Mouse (Mus musculus) ES-Bruce4 (cell line): ENCODE results near the gene Grb2. TPM values are rescaled to one million over a fixed set of nuclear protein-coding genes. Genes with fewer than 3 reads are reported as not detected.

Experiments used
- H3K27ac ChIP-seq: 2 replicates; pipeline ENCODE4 v1.5.1; 2012; ENCODE audit warnings: low read length, inconsistent platforms; ENCODE audit not compliant: insufficient read depth
- H3K27me3 ChIP-seq: 2 replicates; pipeline ENCODE4 v1.6.1; 2012; ENCODE audit warnings: mild to moderate bottlenecking, low read length, inconsistent platforms; ENCODE audit not compliant: control insufficient read depth, poor library complexity, insufficient read depth, severe bottlenecking
- H3K36me3 ChIP-seq: 2 replicates; pipeline ENCODE4 v1.6.1; 2012; ENCODE audit warnings: inconsistent platforms, mild to moderate bottlenecking, low read length, moderate library complexity; ENCODE audit not compliant: control insufficient read depth, poor library complexity, insufficient read depth, severe bottlenecking
- H3K4me1 ChIP-seq: one replicate; pipeline ENCODE4 v1.8.1; 2011; ENCODE audit warnings: low read length; ENCODE audit not compliant: control insufficient read depth, insufficient read depth
- H3K4me3 ChIP-seq: 2 replicates; pipeline ENCODE4 v1.5.1; 2011; ENCODE audit warnings: low read depth, mild to moderate bottlenecking, low read length
- H3K9ac ChIP-seq: 2 replicates; pipeline ENCODE4 v1.6.1; 2012; ENCODE audit warnings: low read depth, mild to moderate bottlenecking, inconsistent platforms; ENCODE audit not compliant: poor library complexity, severe bottlenecking
- H3K9me3 ChIP-seq: replicated peaks from 2 replicates; pipeline ENCODE4 v1.6.1; 2012; ENCODE audit warnings: mild to moderate bottlenecking, low read length, inconsistent platforms; ENCODE audit not compliant: control insufficient read depth, poor library complexity, insufficient read depth, severe bottlenecking
- CTCF ChIP-seq: IDR thresholded peaks from one replicate; pipeline ENCODE4 v1.8.1; 2011; ENCODE audit warnings: low read depth, low read length
- EP300 ChIP-seq: IDR thresholded peaks from 2 replicates; pipeline ENCODE4 v1.6.1; 2011; ENCODE audit warnings: low read depth, low read length; ENCODE audit not compliant: insufficient read depth
- POLR2A ChIP-seq: IDR thresholded peaks from one replicate; pipeline ENCODE4 v1.8.1; 2011; ENCODE audit warnings: low read length; ENCODE audit not compliant: insufficient read depth
- polyA plus RNA-seq: library from polyadenylated mRNA; stranded (reverse); fragments of >200 nt; gene quantifications from 2 replicates; pipeline ENCODE4 v1.2.4, GENCODE M21; 2011; ENCODE audit warnings: low read depth; ENCODE audit not compliant: missing spikeins, insufficient read depth, insufficient read length

Grb2 gene
- polyA plus RNA-seq, 1 experiment = 75.0 TPM

- no peak for TF ChIP-seq POLR2A
- TF ChIP-seq EP300 = no peak
- no peak for TF ChIP-seq CTCF
- no peaks in the 10 kb centered on the region for H3K9me3 ChIP-seq
- peaks cover 9% of the 10 kb centered on the region for H3K36me3 ChIP-seq
- no peaks in the 10 kb centered on the region for H3K27me3 ChIP-seq
- H3K4me1 ChIP-seq = peaks cover 3% of the 10 kb centered on the region
- no peak overlapping the region for H3K4me3 ChIP-seq
- H3K9ac ChIP-seq = no peak overlapping the region
- no peak overlapping the region for H3K27ac ChIP-seq
Measured at GRCm38 (mm10) chr11:115679554-115680238, 28.7 kb downstream of the Grb2 start.

GRCm38 (mm10) chr11:115678861-115679260, 29.5 kb downstream of the Grb2 start:
- H3K4me1 ChIP-seq = peaks cover 3% of the 10 kb centered on the region
- TF ChIP-seq CTCF (no peak), POLR2A (no peak), EP300 (no peak)
- peaks cover 9% of the 10 kb centered on the region for H3K36me3 ChIP-seq
- H3K9me3 ChIP-seq = no peaks in the 10 kb centered on the region
- H3K27me3 ChIP-seq = no peaks in the 10 kb centered on the region
- H3K27ac ChIP-seq = no peak overlapping the region
- H3K9ac ChIP-seq = no peak overlapping the region
- H3K4me3 ChIP-seq = no peak overlapping the region

- no peak overlapping the region for H3K9ac ChIP-seq
- no peaks in the 10 kb centered on the region for H3K27me3 ChIP-seq
- no peak overlapping the region for H3K4me3 ChIP-seq
- TF ChIP-seq POLR2A = no peak
- no peak for TF ChIP-seq CTCF
- TF ChIP-seq EP300 = no peak
- peaks cover 3% of the 10 kb centered on the region for H3K4me1 ChIP-seq
- H3K27ac ChIP-seq = no peak overlapping the region
- peaks cover 7% of the 10 kb centered on the region for H3K36me3 ChIP-seq
- no peaks in the 10 kb centered on the region for H3K9me3 ChIP-seq
Measured at GRCm38 (mm10) chr11:115677511-115677910, 30.9 kb downstream of the Grb2 start.

- Histone ChIP-seq H3K9me3 (no peaks in the 10 kb centered on the region), H3K9ac (no peak overlapping the region), H3K4me1 (peaks cover 3% of the 10 kb centered on the region), H3K36me3 (peaks cover 7% of the 10 kb centered on the region), H3K27ac (no peak overlapping the region), H3K4me3 (no peak overlapping the region), H3K27me3 (no peaks in the 10 kb centered on the region)
- TF ChIP-seq EP300 (no peak), POLR2A (no peak), CTCF (no peak)
Measured at GRCm38 (mm10) chr11:115676738-115677137, 31.7 kb downstream of the Grb2 start.

- TF ChIP-seq POLR2A = no peak
- 0 out of 2 replicates have a peak overlapping the region, but pooled peaks have one; percentile 9 for H3K9ac ChIP-seq
- H3K36me3 ChIP-seq = peaks cover 7% of the 10 kb centered on the region
- no peak overlapping the region for H3K4me3 ChIP-seq
- peaks cover 6% of the 10 kb centered on the region for H3K4me1 ChIP-seq
- peak overlapping the region; percentile 7; the same call in 1 of the 2 replicates for H3K27ac ChIP-seq
- no peaks in the 10 kb centered on the region for H3K27me3 ChIP-seq
- no peaks in the 10 kb centered on the region for H3K9me3 ChIP-seq
Measured at GRCm38 (mm10) chr11:115674235-115674865, 34.0 kb downstream of the Grb2 start.

- Histone ChIP-seq H3K4me1 (peaks cover 6% of the 10 kb centered on the region), H3K4me3 (no peak overlapping the region), H3K27ac (no peak overlapping the region), H3K36me3 (peaks cover 6% of the 10 kb centered on the region), H3K9ac (no peak overlapping the region), H3K27me3 (no peaks in the 10 kb centered on the region), H3K9me3 (no peaks in the 10 kb centered on the region)
- no peak for TF ChIP-seq POLR2A
- no peak for TF ChIP-seq CTCF
- TF ChIP-seq EP300 = no peak
Measured at GRCm38 (mm10) chr11:115673471-115674234, 34.7 kb downstream of the Grb2 start.
